Mouse (Mus musculus) olfactory bulb, adult 2 months (tissue): Measurements from ENCODE around the gene Cdyl2.

ENCODE experiments used
- CTCF ChIP-seq: fragments of 200-500 bp; IDR thresholded peaks from 2 replicates; pipeline ENCODE4 v1.5.1; 2012; ENCODE audit warnings: low read depth, mild to moderate bottlenecking, low read length, moderate library complexity; ENCODE audit not compliant: insufficient read depth
- POLR2A ChIP-seq: fragments of 200-500 bp; IDR thresholded peaks from 2 replicates; pipeline ENCODE4 v1.6.1; 2012; ENCODE audit warnings: mild to moderate bottlenecking, low read depth, low read length, moderate library complexity; ENCODE audit not compliant: insufficient read depth

GRCm38 (mm10) chr8:116619686-116620320 is 113.0 kb downstream of the Cdyl2 start:
- no peak for TF ChIP-seq CTCF
- TF ChIP-seq POLR2A: no peak
